ENCODE assay signal across 14 mouse cellular contexts in the genomic region with DNA sequence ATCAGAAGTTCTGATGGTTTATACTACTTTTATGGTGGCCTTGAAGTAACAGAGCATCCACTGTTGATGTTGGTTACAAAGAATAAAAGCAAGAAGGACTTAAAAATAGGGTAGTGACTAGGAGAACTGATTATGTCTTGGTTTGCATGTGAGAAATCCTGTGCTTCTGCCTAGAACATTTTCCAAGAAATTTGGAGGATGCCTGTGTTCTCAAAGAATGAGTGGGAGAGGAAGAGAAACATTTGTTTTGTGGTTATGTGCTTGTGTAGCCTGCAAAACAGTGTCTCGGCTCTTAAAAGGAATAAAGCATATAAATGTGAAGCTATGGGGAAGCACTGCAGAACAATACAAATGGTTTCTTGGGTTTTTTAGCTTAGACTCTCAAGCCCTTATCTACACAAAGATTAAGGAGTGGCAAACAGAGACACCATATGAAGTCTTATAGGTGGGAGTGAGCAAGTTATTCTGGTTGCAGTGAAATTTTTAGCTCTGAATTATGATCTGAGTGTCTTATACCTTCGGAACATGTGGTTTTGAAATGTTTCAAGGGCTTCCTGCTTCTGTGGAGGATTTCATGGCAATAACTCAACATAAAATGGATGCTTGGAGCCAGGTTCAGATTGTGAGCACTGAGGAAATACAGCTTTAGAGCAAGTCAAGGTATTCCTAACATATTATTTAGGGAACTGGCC.
"Had no signal": no experiment of that assay in that cellular context is flagged by ENCODE, and none has a peak within 500 bp of the region (broad histone marks: within the 10 kb centered on the region; RNA-seq: fewer than 3 reads in every experiment).

No protein-coding gene starts in this region.

- H3K9me3 ChIP-seq: intestine, embryonic 15.5 days; limb, embryonic 10.5 days; liver, embryonic 15.5 days; midbrain, embryonic 13.5 days had no signal

- H3K27ac ChIP-seq: hindbrain, embryonic 14.5 days; intestine, embryonic 15.5 days; limb, embryonic 10.5 days; liver, embryonic 15.5 days; midbrain, embryonic 13.5 days; stomach, postnatal 0 days had no signal

- H3K4me3 ChIP-seq: intestine, embryonic 15.5 days; limb, embryonic 10.5 days; liver, embryonic 15.5 days; midbrain, embryonic 13.5 days had no signal

- DNase-seq: kidney, adult 2 months; kidney, postnatal 4 days; lung, adult 2 months; lung, postnatal 36 days; thymus, adult 18-20 months; thymus, postnatal 25 days had no signal

- H3K4me1 ChIP-seq: intestine, embryonic 15.5 days; limb, embryonic 10.5 days; liver, embryonic 15.5 days; midbrain, embryonic 13.5 days had no signal

- ATAC-seq: intestine, embryonic 15.5 days; lung, postnatal 0 days; midbrain, embryonic 13.5 days had no signal

- H3K36me3 ChIP-seq: intestine, embryonic 15.5 days; limb, embryonic 10.5 days; liver, embryonic 15.5 days; midbrain, embryonic 13.5 days had no signal

- H3K4me2 ChIP-seq: hindbrain, embryonic 14.5 days; intestine, embryonic 15.5 days; liver, embryonic 11.5 days; liver, embryonic 15.5 days; midbrain, embryonic 13.5 days had no signal

- H3K9ac ChIP-seq: hindbrain, embryonic 14.5 days; intestine, embryonic 15.5 days; liver, embryonic 15.5 days; midbrain, embryonic 13.5 days had no signal

- H3K27me3 ChIP-seq: intestine, embryonic 15.5 days; liver, embryonic 15.5 days; midbrain, embryonic 13.5 days had no signal
